Mouse (Mus musculus) heart, embryonic 10.5 days (tissue): ENCODE results near the gene Bad. TPM values are rescaled to one million over a fixed set of nuclear protein-coding genes. Genes with fewer than 3 reads are reported as not detected.

Experiments
- DNase-seq: peaks from one replicate; pipeline ENCODE4 v3.0.0-alpha.2; 2017; ENCODE audit warnings: low spot score
- H3K27ac ChIP-seq: fragments of 300-500 bp; sonication (generic); 2 replicates; pipeline ENCODE4 v1.5.1; 2016; ENCODE audit warnings: mild to moderate bottlenecking
- H3K27me3 ChIP-seq: fragments of 300-500 bp; sonication (generic); 2 replicates; pipeline ENCODE4 v1.6.1; 2016; ENCODE audit warnings: mild to moderate bottlenecking; ENCODE audit not compliant: poor library complexity, insufficient read depth, severe bottlenecking
- H3K36me3 ChIP-seq: fragments of 300-500 bp; sonication (generic); 2 replicates; pipeline ENCODE4 v1.6.1; 2016; ENCODE audit warnings: mild to moderate bottlenecking, moderate library complexity
- H3K4me1 ChIP-seq: fragments of 300-500 bp; sonication (generic); 2 replicates; pipeline ENCODE4 v1.6.1; 2016; ENCODE audit warnings: mild to moderate bottlenecking
- H3K4me3 ChIP-seq: fragments of 300-500 bp; sonication (generic); 2 replicates; pipeline ENCODE4 v1.5.1; 2016; ENCODE audit warnings: mild to moderate bottlenecking, moderate library complexity
- H3K9me3 ChIP-seq: fragments of 300-500 bp; sonication (generic); 2 replicates; pipeline ENCODE4 v1.6.1; 2016; ENCODE audit warnings: mild to moderate bottlenecking, moderate library complexity
- WGBS: fragments of 180-500 bp; shearing (Covaris S2); methylation state at CpG from one replicate; pipeline ENCODE4 v1.1.7; 2016; 5-methylcytosine and 5-hydroxymethylcytosine counted together
- polyA plus RNA-seq: library from polyadenylated mRNA; unstranded; fragments of >200 nt; fragmentation: Nextera tagmentation; extraction: Ambion mirVana; gene quantifications from 2 replicates; pipeline ENCODE4 v1.2.1, GENCODE M21; 2016

Gene Bad
- polyA plus RNA-seq, 1 experiment from 2014 or later = 61.3 TPM

DNA sequence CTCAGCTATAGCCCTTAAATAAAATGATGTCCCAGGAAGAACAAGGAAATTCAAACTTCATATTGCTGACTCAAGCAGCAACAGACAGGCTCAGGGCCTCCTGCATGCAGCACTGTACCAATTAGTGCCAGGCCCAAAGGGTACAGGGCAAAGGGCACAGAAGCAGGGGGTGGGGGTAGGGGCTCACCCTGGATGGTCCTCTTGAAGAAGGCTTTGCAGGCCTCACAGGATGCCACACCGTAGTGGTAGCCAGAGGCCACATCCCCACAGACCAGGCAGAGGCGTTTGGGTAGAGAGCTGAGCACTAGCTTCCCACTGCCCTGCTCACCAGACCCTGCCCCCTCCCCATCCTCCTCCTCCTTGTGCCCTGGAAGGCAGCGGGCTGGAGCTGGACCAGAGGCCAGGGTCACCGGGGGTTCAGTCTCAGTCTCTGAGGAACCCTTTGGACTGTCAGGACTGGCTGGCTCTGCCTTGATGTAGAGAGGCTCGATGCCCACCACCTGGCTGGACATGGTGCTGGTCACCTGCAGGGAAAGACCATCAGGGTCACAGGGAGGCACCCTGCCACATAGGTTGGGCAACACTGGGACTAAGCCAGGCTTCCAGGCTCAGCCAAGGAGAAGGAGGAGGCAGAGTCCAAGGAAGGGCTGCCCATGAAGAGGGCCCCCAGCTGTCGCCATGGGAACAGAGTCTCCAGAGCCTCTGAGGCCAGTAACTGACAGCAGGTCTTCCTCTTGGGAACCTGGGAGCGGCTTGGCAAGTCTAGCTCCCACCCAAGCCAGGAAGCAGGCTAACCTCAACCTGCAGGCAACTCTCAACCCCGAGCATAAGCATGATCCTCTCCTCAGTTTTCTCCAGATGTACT, 21.6 kb upstream of the Bad start:
- H3K36me3 ChIP-seq = peaks cover 8% of the 10 kb centered on the region; the same call in 1 of the 2 replicates
- H3K27ac ChIP-seq = peak overlapping the region; percentile 96
- 46% methylated on average over 8 of the region's 8 CpGs for WGBS
- peak overlapping the region; percentile 86 for H3K4me3 ChIP-seq
- H3K27me3 ChIP-seq = peaks cover 27% of the 10 kb centered on the region
- DNase-seq = no peak
- H3K9me3 ChIP-seq = no peaks in the 10 kb centered on the region
- peaks cover 51% of the 10 kb centered on the region for H3K4me1 ChIP-seq

DNA sequence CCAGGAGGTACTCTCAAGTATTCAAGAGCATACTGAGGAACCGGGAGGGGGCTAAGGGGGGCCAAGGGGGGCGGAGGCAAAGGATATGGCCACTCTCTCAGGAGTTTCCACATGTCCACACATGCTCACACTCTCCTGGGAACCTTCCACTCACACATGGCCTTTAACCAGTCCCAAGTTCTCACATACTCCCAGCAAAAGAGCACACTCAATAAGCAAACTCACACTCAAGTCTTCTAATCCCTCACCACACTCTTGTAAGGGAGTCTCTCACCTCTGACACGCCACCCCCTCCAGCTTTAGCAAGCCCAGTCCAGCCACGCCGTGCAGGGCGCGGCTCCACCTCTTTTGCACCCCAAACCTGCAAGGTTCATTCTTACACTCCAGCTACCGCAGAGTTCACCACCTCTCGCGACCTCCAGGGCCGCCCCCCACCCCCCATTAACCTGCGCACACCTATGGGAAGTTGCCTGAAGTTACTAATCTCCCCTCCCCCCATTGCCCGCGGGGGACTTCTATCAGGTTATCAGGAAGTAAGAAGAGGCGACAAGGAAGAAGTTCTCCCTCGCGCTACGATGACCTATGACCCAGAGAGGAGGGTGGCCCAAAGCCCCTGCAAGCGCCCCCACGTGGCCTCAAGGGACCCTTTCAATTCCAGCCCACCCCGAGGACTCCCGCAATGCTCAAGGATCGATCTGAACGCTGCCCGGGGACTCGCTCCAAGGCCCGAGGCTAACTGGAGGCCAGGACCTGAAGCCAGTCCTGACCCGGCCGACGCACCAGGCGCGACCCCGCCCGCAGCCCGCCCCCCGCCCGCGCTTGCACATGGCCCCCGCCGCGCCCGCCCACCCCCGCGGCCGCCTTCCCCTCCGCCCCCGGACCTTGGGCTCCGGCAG, 20.7 kb upstream of the Bad start:
- Histone ChIP-seq H3K27ac (peak overlapping the region; percentile 96), H3K4me3 (peak overlapping the region; percentile 86), H3K4me1 (peaks cover 52% of the 10 kb centered on the region), H3K27me3 (peaks cover 36% of the 10 kb centered on the region), H3K9me3 (no peaks in the 10 kb centered on the region), H3K36me3 (peaks cover 8% of the 10 kb centered on the region; the same call in 1 of the 2 replicates)
- peak; percentile 86 for DNase-seq
- 2% methylated on average over 45 of the region's 48 CpGs for WGBS

DNA sequence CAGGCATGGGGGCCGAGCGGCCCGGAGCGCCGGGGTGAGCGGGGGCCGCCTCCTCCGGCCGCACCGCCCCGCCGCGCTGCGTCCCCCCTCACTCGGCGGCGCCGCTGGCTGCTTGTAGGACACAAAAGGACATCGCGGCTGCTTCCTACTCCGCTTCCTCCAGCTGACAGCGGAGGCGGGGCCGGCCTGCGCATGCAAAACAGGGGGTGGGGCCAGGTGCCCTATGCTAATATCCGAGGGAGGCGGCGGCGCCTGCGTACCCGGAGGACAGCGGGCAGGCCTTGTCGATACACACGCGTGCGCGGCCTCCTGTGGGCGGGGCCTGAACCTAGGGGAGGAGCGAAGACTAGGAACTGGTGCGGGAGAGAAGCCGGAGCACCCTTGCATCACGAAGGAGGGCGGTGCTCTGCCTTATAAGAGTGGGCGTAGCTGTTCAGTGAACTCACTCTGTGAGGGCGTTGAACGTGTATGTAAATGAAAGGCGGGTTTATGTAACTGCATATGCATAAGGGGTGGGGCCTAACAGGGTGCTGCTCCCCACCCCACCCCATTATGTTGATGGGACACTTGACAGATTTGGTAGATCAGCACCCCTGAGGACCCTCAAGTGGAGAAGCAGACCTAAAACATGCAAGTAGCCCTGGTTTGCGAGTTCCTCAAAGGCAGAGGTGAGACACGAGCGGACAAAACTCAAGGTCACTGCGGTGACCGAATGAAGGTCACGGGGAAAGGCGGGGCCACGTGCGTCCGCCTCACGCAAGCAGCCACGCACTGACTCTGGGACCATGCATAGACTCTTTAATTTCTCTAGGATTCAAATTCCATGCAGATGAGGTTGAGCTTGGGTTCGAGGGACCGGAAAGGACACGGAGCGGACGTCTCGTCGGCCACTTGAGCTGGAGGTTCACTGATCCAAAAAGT, 19.8 kb upstream of the Bad start, which contains the start of gene Esrra:
TSS of gene Esrra (minus strand) at position 167 of the 921 bp plus-strand sequence.
- H3K27ac ChIP-seq = peak within 1 kb of the TSS; percentile 96
- no peaks in the 10 kb centered on the region for H3K9me3 ChIP-seq
- H3K4me1 ChIP-seq = peaks cover 60% of the 10 kb centered on the region
- peak within 1 kb of the TSS; percentile 86 for H3K4me3 ChIP-seq
- peaks cover 45% of the 10 kb centered on the region for H3K27me3 ChIP-seq
- peaks cover 8% of the 10 kb centered on the region; the same call in 1 of the 2 replicates for H3K36me3 ChIP-seq
- WGBS = under 1% methylated on average over 62 of the region's 66 CpGs
- peak; percentile 100 for DNase-seq

DNA sequence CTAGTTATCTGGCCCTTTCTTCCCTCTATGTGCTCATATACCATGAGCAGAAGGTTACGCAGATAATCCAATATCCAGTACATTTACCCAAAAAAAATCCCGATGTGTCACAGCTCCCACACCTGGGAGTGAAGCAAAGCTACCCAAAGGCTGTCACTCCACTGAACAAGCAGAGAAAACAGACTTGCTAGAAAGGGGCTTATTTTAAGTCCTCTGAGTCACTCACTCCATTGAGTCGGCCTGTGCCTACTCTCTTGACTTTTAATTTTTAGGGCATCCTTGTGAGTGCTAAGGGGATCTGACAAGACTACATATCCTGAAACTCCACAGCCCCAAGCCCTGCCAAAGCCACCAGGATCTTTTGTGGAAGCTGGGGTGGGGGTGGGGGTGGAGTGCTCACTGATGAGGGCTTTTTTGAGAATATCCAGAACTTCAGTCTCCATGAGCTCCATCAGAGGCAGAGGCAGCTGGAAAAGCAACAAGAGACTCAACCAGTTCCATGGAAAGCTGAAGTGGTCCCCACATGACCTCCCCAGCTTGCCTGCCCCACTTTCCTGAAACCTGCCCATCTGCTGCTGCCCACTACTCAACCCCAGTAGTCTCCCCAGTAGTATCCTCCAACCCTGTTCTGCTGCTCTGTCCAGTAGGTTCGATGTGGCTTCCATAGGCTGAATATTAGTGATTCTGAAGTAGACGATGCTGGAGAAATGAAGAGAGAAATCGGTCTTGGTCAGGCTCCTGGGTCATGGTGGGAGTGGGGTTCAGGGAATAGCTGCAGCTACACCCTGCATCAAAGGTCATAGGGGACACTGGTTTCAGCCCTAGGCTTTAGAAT, 18.5 kb upstream of the Bad start:
- WGBS = 64% methylated on average over 6 of the region's 6 CpGs
- H3K27ac ChIP-seq = peak overlapping the region; percentile 96

DNA sequence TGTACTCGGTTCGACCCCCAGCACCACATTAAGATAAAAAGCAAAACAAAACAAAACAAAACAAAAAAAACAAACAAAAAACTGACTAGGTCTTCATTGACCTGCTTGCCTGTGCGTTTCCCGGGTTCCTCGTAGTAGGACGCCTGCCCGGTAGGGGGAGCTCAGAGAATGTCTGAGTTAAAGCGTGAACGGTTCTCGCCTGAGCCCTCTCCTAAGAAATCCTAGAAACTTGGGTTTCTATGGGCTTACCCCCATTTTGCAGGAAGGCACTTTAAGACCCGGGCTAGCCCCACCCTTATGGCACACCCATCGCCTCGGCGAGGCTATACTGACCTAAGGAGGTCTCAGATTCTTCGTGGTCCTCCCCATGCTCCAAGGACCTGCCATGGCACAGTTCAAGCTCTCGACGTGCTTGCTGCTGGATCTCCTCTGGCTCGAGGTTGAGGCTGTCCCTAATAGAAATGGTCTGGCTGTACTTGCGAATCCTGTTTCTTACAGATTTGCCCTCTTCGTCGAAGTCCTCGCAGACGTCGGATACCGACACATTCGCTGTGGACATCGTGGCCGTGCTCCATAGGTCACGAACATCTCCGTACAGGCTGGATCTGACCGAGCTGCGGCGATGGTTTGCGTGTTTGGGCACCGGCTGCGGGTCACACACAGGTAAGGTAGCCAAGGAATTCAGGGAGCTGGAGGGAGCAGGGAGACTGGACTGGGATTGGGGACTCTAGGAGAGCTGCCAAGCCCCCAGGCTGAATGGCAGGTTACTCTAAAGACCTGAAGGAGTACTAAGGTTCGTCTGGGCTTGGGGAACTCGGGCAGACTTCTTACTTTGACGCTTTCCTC, 17.0 kb upstream of the Bad start:
- H3K4me1 ChIP-seq = peaks cover 60% of the 10 kb centered on the region
- no peak for DNase-seq
- H3K27ac ChIP-seq = no peak overlapping the region; the same call in 1 of the 2 replicates
- H3K9me3 ChIP-seq = no peaks in the 10 kb centered on the region
- 0 out of 2 replicates have a peak, but pooled peaks cover 2% of the 10 kb centered on the region for H3K36me3 ChIP-seq
- peaks cover 71% of the 10 kb centered on the region for H3K27me3 ChIP-seq
- WGBS = 4% methylated on average over 39 of the region's 39 CpGs
- peak overlapping the region; percentile 41 for H3K4me3 ChIP-seq

More for the DNA sequence above, 18.5 kb upstream of the Bad start:
- H3K4me3 ChIP-seq = peak overlapping the region; percentile 86
- no peaks in the 10 kb centered on the region for H3K9me3 ChIP-seq
- peaks cover 66% of the 10 kb centered on the region for H3K4me1 ChIP-seq
- H3K27me3 ChIP-seq = peaks cover 57% of the 10 kb centered on the region
- DNase-seq = no peak
- H3K36me3 ChIP-seq = peaks cover 8% of the 10 kb centered on the region; the same call in 1 of the 2 replicates

DNA sequence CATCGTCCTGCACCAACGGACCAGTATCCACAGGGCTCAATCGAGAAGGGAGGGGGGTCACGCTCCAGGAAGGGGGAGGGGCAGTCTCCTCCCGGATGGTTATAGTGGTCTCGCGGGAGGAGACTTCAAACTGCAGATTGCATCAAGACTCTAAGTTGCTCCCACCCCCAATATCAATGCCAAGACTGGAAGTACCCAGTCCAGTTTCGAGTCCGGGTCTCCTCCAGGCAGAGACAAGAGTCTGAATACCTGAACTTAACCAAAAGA, 16.4 kb upstream of the Bad start, which contains the start of gene Catsperz:
TSS of gene Catsperz (minus strand) at position 74 of the 267 bp plus-strand sequence.
- peaks cover 54% of the 10 kb centered on the region for H3K4me1 ChIP-seq
- peaks cover 76% of the 10 kb centered on the region for H3K27me3 ChIP-seq
- no peak within 1 kb of the TSS; the same call in 1 of the 2 replicates for H3K27ac ChIP-seq
- H3K4me3 ChIP-seq = peak within 1 kb of the TSS; percentile 41
- no peaks in the 10 kb centered on the region for H3K36me3 ChIP-seq
- H3K9me3 ChIP-seq = no peaks in the 10 kb centered on the region
- no peak for DNase-seq
- WGBS = 4% methylated on average over 9 of the region's 9 CpGs

DNA sequence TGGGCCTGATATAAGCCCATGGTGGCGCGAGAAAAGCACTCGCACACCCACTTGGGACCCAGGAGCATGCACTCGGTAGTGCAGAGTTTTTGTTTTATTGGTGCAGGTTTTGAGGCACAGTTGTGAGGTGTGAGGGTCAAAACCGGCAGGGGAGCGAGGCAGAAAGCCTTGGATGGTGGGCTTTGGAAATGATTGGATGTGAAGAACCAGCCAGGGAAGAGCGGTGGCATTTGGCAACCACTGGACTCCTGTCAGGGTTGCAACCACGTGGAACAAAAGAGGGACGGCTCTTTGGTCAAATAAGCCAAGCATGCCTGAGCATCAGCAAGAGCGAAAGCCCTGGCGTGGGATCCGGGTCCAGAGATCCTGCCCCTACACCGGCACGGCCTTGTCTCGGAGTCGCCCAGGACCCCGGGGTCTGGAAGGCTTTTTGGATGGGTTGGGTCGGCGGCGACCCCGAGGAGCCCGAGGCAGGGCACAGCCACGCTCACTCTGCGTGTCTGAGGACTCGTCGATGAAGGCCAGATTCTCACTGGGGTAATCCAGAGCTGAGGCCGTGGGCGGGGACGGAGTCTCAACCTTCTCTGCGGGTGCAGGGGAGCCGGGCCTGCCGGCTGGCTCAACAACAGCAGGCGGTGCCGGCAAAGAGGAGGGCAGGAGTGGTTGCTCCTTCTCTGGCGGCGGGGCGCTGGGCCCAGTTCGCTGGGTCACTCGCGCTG, 15.9 kb upstream of the Bad start:
- 7% methylated on average over 40 of the region's 40 CpGs for WGBS
- no peaks in the 10 kb centered on the region for H3K36me3 ChIP-seq

DNA sequence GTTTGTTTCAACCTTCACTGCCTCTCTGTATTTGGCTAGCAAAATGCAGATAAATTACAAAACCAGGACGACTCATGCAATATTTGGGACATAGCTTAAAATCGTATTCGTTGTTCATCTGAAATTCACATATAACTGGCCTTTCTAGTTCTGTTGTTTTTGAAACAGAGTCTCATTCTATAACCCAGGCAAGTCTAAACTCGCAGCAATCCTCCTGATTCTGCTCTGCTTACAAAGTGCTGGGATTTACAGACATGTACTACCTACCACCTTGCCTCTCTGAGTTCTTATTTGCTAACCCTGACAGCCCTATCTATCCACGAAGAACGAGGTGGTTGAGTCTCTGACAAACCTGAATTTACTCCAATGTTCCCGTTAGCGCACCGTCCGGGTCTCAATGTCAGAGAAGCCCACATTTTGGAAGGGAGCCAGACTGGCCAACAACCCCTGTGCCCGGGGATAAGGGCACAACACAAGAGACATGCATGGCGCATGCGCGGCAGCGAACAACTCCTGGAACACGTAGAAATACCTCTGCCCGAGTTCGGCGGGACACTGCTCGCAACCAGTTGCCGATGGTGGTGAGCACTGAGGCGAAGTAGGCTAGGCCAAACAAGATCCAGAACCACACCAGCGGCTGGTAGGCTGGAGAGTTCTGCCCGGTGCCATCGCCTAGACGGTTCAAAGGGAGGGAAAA, 15.0 kb upstream of the Bad start:
- H3K9me3 ChIP-seq = no peaks in the 10 kb centered on the region
- H3K27me3 ChIP-seq = peaks cover 90% of the 10 kb centered on the region
- peak overlapping the region; percentile 35 for H3K4me3 ChIP-seq
- no peak for DNase-seq
- no peak overlapping the region for H3K27ac ChIP-seq
- peaks cover 41% of the 10 kb centered on the region for H3K4me1 ChIP-seq
- 15% methylated on average over 26 of the region's 26 CpGs for WGBS
- no peaks in the 10 kb centered on the region for H3K36me3 ChIP-seq

More for the DNA sequence above, 15.9 kb upstream of the Bad start:
- peaks cover 49% of the 10 kb centered on the region for H3K4me1 ChIP-seq
- no peak overlapping the region for H3K27ac ChIP-seq
- no peak for DNase-seq
- H3K27me3 ChIP-seq = peaks cover 81% of the 10 kb centered on the region
- H3K4me3 ChIP-seq = peak overlapping the region; percentile 41
- no peaks in the 10 kb centered on the region for H3K9me3 ChIP-seq

DNA sequence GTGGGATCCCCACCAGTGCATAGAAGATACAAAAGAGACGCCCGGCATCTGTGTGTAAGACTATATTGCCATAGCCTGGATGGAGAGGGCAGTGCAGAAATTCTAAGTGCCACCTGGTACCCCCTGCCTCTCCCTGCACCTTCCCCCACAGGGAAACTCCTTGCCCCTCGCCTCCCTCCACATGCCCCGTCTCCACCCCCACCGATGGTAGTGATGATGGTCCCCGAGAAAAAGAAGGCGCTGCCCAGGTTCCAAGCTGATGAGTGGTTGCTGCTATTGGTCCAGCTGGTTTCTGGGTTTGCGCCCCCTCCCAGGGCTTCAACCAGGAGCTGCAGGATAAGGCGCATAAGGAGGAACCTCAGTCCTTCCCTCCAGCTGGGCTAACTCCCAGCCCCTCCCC, 13.6 kb upstream of the Bad start:
- H3K9me3 ChIP-seq = no peaks in the 10 kb centered on the region
- DNase-seq = no peak
- H3K4me1 ChIP-seq = peaks cover 32% of the 10 kb centered on the region
- H3K27me3 ChIP-seq = peaks cover 97% of the 10 kb centered on the region
- H3K27ac ChIP-seq = no peak overlapping the region
- 9% methylated on average over 9 of the region's 9 CpGs for WGBS
- H3K36me3 ChIP-seq = no peaks in the 10 kb centered on the region
- H3K4me3 ChIP-seq = no peak overlapping the region

DNA sequence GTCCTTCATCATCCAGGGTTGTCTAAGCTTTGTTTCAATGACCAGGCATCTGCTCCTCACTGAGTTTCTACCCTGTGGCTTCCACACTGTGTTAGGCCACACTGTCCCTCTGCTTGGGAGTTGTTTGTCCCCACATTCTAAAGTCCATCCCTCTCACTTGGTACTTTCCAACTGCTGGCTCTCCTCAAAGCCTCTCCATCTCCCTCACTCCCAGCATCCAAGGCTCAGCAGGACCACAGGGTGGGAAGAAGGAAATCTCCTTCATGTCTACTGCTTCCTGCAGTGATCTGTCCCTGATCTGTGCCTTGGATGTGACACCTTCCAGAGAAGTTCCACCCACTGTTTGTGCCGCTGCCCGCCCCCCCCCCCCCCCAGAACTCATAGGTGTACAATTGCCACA, 10.7 kb upstream of the Bad start:
- Histone ChIP-seq H3K36me3 (no peaks in the 10 kb centered on the region), H3K9me3 (no peaks in the 10 kb centered on the region), H3K27me3 (peaks cover 97% of the 10 kb centered on the region), H3K4me3 (no peak overlapping the region), H3K27ac (no peak overlapping the region), H3K4me1 (peaks cover 31% of the 10 kb centered on the region)
- no peak for DNase-seq
- 0% methylated on average over 2 of the region's 2 CpGs for WGBS
